Mouse (Mus musculus) A20 (cell line): Measurements from ENCODE around the gene Pno1.

Experiments used
- DNase-seq: peaks from one replicate; pipeline ENCODE4 v3.0.0-alpha.2; 2011; ENCODE audit warnings: low read depth, low spot score

The Pno1 gene

GRCm38 (mm10) chr11:17180753-17181152 lies 30.6 kb downstream of the Pno1 start:
- DNase-seq: peak; percentile 38

GRCm38 (mm10) chr11:17176638-17177037 lies 34.7 kb downstream of the Pno1 start:
- no peak for DNase-seq

GRCm38 (mm10) chr11:17172300-17172699 lies 39.1 kb downstream of the Pno1 start:
- DNase-seq: no peak

- no peak for DNase-seq
These were observed 40.2 kb downstream of the Pno1 start for GRCm38 (mm10) chr11:17170938-17171729.

- no peak for DNase-seq
These were observed 42.1 kb downstream of the Pno1 start for GRCm38 (mm10) chr11:17169262-17169661.

- DNase-seq: peak; percentile 85
These were observed 44.7 kb downstream of the Pno1 start for GRCm38 (mm10) chr11:17166627-17167026.

- DNase-seq: no peak
These were observed 47.4 kb downstream of the Pno1 start for GRCm38 (mm10) chr11:17163956-17164355.

- peak; percentile 80 for DNase-seq
These were observed 51.1 kb downstream of the Pno1 start for GRCm38 (mm10) chr11:17160242-17160641.

GRCm38 (mm10) chr11:17159738-17160241 lies 51.6 kb downstream of the Pno1 start:
- DNase-seq: peak; percentile 72

GRCm38 (mm10) chr11:17158858-17159737 lies 52.3 kb downstream of the Pno1 start, which contains the start of gene Ppp3r1:
Gene Ppp3r1 (plus strand): TSS chr11:17159263.
- DNase-seq: peak; percentile 96
